ENCODE assay signal across 19 mouse cellular contexts in genomic region chr5:116396104-116396503, GRCm38 (mm10).
"Had no signal": no experiment of that assay in that cellular context is flagged by ENCODE, and none has a peak within 500 bp of the region (broad histone marks: within the 10 kb centered on the region; RNA-seq: fewer than 3 reads in every experiment).

No protein-coding gene starts in this region.

- H3K27ac ChIP-seq: lung, embryonic 15.5 days; macrophage; neural tube, embryonic 13.5 days; neural tube, embryonic 15.5 days had no signal

- H3K36me3 ChIP-seq: lung, embryonic 15.5 days; neural tube, embryonic 13.5 days; neural tube, embryonic 15.5 days had no signal

- H3K4me1 ChIP-seq: lung, embryonic 15.5 days; megakaryocyte, embryonic 14.5 days; neural tube, embryonic 13.5 days; neural tube, embryonic 15.5 days had no signal

- H3K4me3 ChIP-seq: lung, embryonic 15.5 days; megakaryocyte, embryonic 14.5 days; myocyte; neural tube, embryonic 13.5 days; neural tube, embryonic 15.5 days had no signal

- DNase-seq: liver, postnatal 0 days; lung, adult 2 months; lung, postnatal 14 days; lung, postnatal 36 days; midbrain, embryonic 14.5 days; retina, postnatal 1 day; right cerebral cortex, adult 18-20 months; right cerebral cortex, postnatal 25 days; right cerebral cortex, postnatal 4 days; spleen, adult 18-20 months; thymus, adult 18-20 months; thymus, postnatal 14 days; thymus, postnatal 36 days had no signal

- H3K27me3 ChIP-seq: lung, embryonic 15.5 days; megakaryocyte, embryonic 14.5 days; neural tube, embryonic 13.5 days; neural tube, embryonic 15.5 days had no signal
